Mouse (Mus musculus) ES-Bruce4 (cell line): Measurements from ENCODE around the gene Bcam.

Experiments used
- CTCF ChIP-seq: IDR thresholded peaks from one replicate; pipeline ENCODE4 v1.8.1; 2011; ENCODE audit warnings: low read depth, low read length
- EP300 ChIP-seq: IDR thresholded peaks from 2 replicates; pipeline ENCODE4 v1.6.1; 2011; ENCODE audit warnings: low read depth, low read length; ENCODE audit not compliant: insufficient read depth

DNA sequence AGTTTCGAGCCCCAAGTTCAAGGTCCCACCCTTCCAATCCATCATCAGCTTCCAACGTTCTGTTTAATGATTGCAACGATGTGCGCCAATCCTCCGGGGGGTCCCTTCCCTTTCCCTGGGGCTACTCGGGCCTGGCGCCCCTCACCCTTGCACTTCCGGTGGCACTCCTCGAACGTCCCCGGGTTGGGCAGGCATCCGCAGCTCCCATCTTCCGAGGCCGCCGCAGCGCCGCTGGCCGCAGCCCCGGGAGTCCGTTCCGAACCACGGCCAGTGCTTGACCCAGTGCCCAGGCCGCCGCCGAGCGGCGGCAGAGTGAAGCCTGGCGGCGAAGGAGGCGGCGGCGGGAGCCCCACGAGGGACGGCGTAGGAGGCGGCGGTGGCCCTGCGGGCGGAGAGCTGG is 56.0 kb downstream of the Bcam start:
- TF ChIP-seq CTCF = no peak
- no peak for TF ChIP-seq EP300
